Mouse (Mus musculus): ENCODE measurements around the gene Scn2b. TPM values are rescaled to one million over a fixed set of nuclear protein-coding genes. Genes with fewer than 3 reads are reported as not detected.

Gene Scn2b
- total RNA-seq, 2 experiments from 2014 or later: 243 to 261 TPM

DNA sequence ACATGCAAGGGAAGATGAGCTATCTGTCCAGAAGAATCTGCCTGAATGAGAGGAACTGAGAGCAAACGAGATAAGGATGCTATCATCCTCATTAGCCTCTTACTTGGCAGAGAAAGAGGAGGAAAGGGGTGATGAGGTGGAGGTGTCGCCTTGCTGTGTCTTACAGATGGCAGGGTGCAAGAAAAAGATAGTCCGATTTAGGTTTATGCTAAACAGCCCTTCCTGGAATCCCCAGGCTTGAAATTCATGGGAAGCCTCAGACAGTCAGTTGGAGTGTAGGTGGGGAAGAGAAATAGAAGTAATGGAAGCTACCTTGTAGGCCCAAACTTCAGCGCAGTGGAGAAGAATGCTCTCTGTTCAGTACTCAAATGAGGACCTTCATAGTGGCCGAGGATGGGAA, 50.3 kb downstream of the Scn2b start:
- no peak for DNase-seq (ENCODE audit: extremely low spot score in 1 of 2, low spot score in 1 of 2)

DNA sequence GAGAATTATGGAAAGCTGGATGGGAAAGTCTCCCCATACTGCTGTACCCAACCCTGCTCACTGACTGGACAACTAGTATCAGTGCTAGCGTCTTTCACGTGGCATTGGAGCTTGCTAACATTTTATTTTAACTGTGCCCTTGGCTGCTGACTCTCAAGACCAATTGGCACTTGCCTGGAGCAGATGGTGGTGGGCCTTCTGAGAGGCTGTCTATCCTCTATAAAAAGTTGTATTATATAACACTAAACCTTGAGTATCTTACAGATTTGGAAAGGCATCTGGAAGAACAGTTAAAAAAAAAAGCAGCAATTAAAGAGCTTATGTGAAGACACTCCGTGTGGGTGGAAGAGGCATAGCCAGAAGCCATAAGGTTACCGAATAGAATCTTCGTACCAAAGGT, 52.6 kb downstream of the Scn2b start:
- no peak for DNase-seq (ENCODE audit: extremely low spot score in 1 of 2, low spot score in 1 of 2)

- DNase-seq (ENCODE audit: extremely low spot score in 1 of 2, low spot score in 1 of 2): no peak
Observed at GRCm38 (mm10) chr9:45171073-45171610, 53.6 kb downstream of the Scn2b start.

DNA sequence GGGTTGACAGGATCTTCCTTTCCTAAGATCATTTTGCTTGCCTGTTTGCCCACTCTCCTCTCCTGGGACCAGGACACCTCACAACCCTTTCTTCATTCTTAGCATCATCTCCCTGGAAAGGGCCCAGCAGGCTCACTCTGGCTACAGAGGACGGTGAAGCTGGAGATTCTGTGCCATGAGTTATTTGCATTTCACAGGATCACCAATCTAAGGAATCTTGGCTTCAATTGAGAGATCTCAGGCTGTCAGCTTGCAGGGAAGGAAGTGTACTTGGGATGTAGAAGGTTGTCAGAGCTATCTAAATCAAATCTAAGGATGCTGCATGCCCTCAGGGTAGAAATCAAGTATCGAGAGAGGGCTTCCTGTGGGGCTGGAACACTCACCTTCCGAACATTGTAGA, 55.9 kb downstream of the Scn2b start:
- no peak for DNase-seq (ENCODE audit: extremely low spot score in 1 of 2, low spot score in 1 of 2)

GRCm38 (mm10) chr9:45179282-45179681, 61.7 kb downstream of the Scn2b start:
- no peak for DNase-seq (ENCODE audit: extremely low spot score in 1 of 2, low spot score in 1 of 2)

Other genes with a start within 250 kb of the Scn2b start
- 10 to 100 TPM; 46.7 to 64.4 TPM for gene Kmt2a, start 236.5 kb upstream of the Scn2b start, total RNA-seq (2021)
- gene Atp5l, start 197.0 kb upstream of the Scn2b start, total RNA-seq (2021): 100 to 1,000 TPM; 300 to 376 TPM
- gene Ube4a, start 152.2 kb upstream of the Scn2b start, total RNA-seq (2021): 10 to 100 TPM; 76.0 to 81.7 TPM
- not detected for gene Cd3g, start 137.4 kb upstream of the Scn2b start, total RNA-seq (2021)
- gene Cd3d, start 136.0 kb upstream of the Scn2b start, total RNA-seq (2021): not detected
- not detected for gene Cd3e, start 108.2 kb upstream of the Scn2b start, total RNA-seq (2021)
- under 1 TPM; 0.75 to 0.79 TPM for gene Mpzl2, start 78.0 kb upstream of the Scn2b start, total RNA-seq (2021)
- gene Mpzl3, start 62.6 kb upstream of the Scn2b start, total RNA-seq (2021): 1 to 10 TPM; 4.3 to 5.3 TPM
- under 1 TPM in 1 of 2 experiments, not detected in 1; 0.32 TPM for gene Jaml, start 38.6 kb upstream of the Scn2b start, total RNA-seq (2021)
- gene Scn4b, start 20.6 kb downstream of the Scn2b start, total RNA-seq (2021): 10 to 100 TPM; 11.0 to 12.3 TPM
- under 1 TPM; 0.47 to 0.56 TPM for gene BC049352, start 64.2 kb downstream of the Scn2b start, total RNA-seq (2021)
- gene Tmprss4, start 86.3 kb downstream of the Scn2b start, total RNA-seq (2021): not detected
- gene Il10ra, start 151.4 kb downstream of the Scn2b start, total RNA-seq (2021): 1 to 10 TPM; 2.6 to 2.7 TPM
- gene Tmprss13, start 201.3 kb downstream of the Scn2b start, total RNA-seq (2021): not detected

Data from layer of hippocampus, postnatal 25 days (tissue).